Mouse (Mus musculus): Measurements from ENCODE around the gene Rnf111. TPM values are rescaled to one million over a fixed set of nuclear protein-coding genes. Genes with fewer than 3 reads are reported as not detected.
A peak's percentile ranks its signal among the peaks of the same experiment; 100 is the strongest.
"Not testable (repeated sequence)": the region's sequence is repeated elsewhere in the genome, so short reads cannot be mapped to it uniquely, and the experiment has no call there.

Rnf111 gene
- polyA plus RNA-seq (2015; fragmentation: Nextera tagmentation; extraction: Ambion mirVana), result 25.8 and 27.0 TPM in 2 replicates

GRCm38 (mm10) chr9:70503626-70504041, at the start of gene Rnf111:
Gene Rnf111 (minus strand): TSS chr9:70503725.
- Histone ChIP-seq H3K9ac (peak within 1 kb of the TSS; percentile 98), H3K36me3 (no peaks in the 10 kb centered on the region; the same call in 1 of the 2 replicates), H3K4me2 (peak within 1 kb of the TSS; percentile 58), H3K9me3 (no peaks in the 10 kb centered on the region), H3K27ac (peak within 1 kb of the TSS; percentile 99), H3K4me1 (peaks cover 10% of the 10 kb centered on the region), H3K4me3 (peak within 1 kb of the TSS; percentile 100), H3K27me3 (0 out of 2 replicates have a peak, but pooled peaks cover 5% of the 10 kb centered on the region)
- WGBS, result under 1% methylated on average over 45 of the region's 45 CpGs
- peak; percentile 97 for ATAC-seq (ENCODE audit: borderline replicate concordance, extremely low read depth, low FRiP score, low TSS enrichment)

- 86% methylated on average over 2 of the region's 2 CpGs for WGBS
- not testable (repeated sequence) for H3K9me3 ChIP-seq; H3K4me2 ChIP-seq; ATAC-seq (ENCODE audit: borderline replicate concordance, extremely low read depth, low FRiP score, low TSS enrichment); H3K9ac ChIP-seq; H3K27me3 ChIP-seq; H3K4me1 ChIP-seq; H3K27ac ChIP-seq; H3K4me3 ChIP-seq
- peaks cover 25% of the 10 kb centered on the region for H3K36me3 ChIP-seq
Observed at GRCm38 (mm10) chr9:70552233-70552632, 48.7 kb upstream of the Rnf111 start.

GRCm38 (mm10) chr9:70551524-70551923, 48.0 kb upstream of the Rnf111 start:
- 98% methylated on average over 1 of the region's 1 CpGs for WGBS

GRCm38 (mm10) chr9:70548304-70548703, 44.8 kb upstream of the Rnf111 start:
- H3K27ac ChIP-seq, result no peak overlapping the region
- H3K4me1 ChIP-seq, result peaks cover 10% of the 10 kb centered on the region
- WGBS, result 84% methylated on average over 4 of the region's 4 CpGs
- H3K4me2 ChIP-seq, result no peak overlapping the region
- H3K9ac ChIP-seq, result no peak overlapping the region
- ATAC-seq (ENCODE audit: borderline replicate concordance, extremely low read depth, low FRiP score, low TSS enrichment), result no peak
- H3K9me3 ChIP-seq, result no peaks in the 10 kb centered on the region
- H3K27me3 ChIP-seq, result no peaks in the 10 kb centered on the region
- H3K4me3 ChIP-seq, result no peak overlapping the region
- H3K36me3 ChIP-seq, result peaks cover 21% of the 10 kb centered on the region

More at GRCm38 (mm10) chr9:70551524-70551923, 48.0 kb upstream of the Rnf111 start:
- Histone ChIP-seq H3K4me3 (no peak overlapping the region), H3K27me3 (no peaks in the 10 kb centered on the region), H3K36me3 (peaks cover 25% of the 10 kb centered on the region), H3K9me3 (no peaks in the 10 kb centered on the region), H3K27ac (no peak overlapping the region), H3K4me1 (no peaks in the 10 kb centered on the region), H3K4me2 (no peak overlapping the region), H3K9ac (no peak overlapping the region)
- ATAC-seq (ENCODE audit: borderline replicate concordance, extremely low read depth, low FRiP score, low TSS enrichment), result no peak

- ATAC-seq (ENCODE audit: borderline replicate concordance, extremely low read depth, low FRiP score, low TSS enrichment); H3K9me3 ChIP-seq; H3K9ac ChIP-seq; H3K27ac ChIP-seq; H3K4me2 ChIP-seq; H3K27me3 ChIP-seq; H3K4me3 ChIP-seq: not testable (repeated sequence)
- peaks cover 12% of the 10 kb centered on the region for H3K4me1 ChIP-seq
- peaks cover 10% of the 10 kb centered on the region for H3K36me3 ChIP-seq
- 73% methylated on average over 3 of the region's 3 CpGs for WGBS
Observed at GRCm38 (mm10) chr9:70546576-70546975, 43.1 kb upstream of the Rnf111 start.

- H3K9me3 ChIP-seq, result no peaks in the 10 kb centered on the region
- H3K4me1 ChIP-seq, result peaks cover 13% of the 10 kb centered on the region
- H3K4me2 ChIP-seq, result no peak overlapping the region
- no peak overlapping the region for H3K27ac ChIP-seq
- no peak for ATAC-seq (ENCODE audit: borderline replicate concordance, extremely low read depth, low FRiP score, low TSS enrichment)
- no peak overlapping the region for H3K4me3 ChIP-seq
- H3K36me3 ChIP-seq, result peaks cover 5% of the 10 kb centered on the region; the same call in 1 of the 2 replicates
- 71% methylated on average over 1 of the region's 1 CpGs for WGBS
- H3K27me3 ChIP-seq, result no peaks in the 10 kb centered on the region
- H3K9ac ChIP-seq, result no peak overlapping the region
Observed at GRCm38 (mm10) chr9:70544831-70545230, 41.3 kb upstream of the Rnf111 start.

- no peak for ATAC-seq (ENCODE audit: borderline replicate concordance, extremely low read depth, low FRiP score, low TSS enrichment)
- peaks cover 4% of the 10 kb centered on the region; the same call in 1 of the 2 replicates for H3K36me3 ChIP-seq
- H3K4me3 ChIP-seq, result peak overlapping the region; percentile 72
- H3K4me1 ChIP-seq, result peaks cover 13% of the 10 kb centered on the region
- 34% methylated on average over 5 of the region's 5 CpGs for WGBS
- H3K4me2 ChIP-seq, result peak overlapping the region; percentile 62
- no peaks in the 10 kb centered on the region for H3K9me3 ChIP-seq
- no peak overlapping the region for H3K27ac ChIP-seq
- no peaks in the 10 kb centered on the region for H3K27me3 ChIP-seq
- no peak overlapping the region; the same call in 1 of the 2 replicates for H3K9ac ChIP-seq
Observed at GRCm38 (mm10) chr9:70543985-70544384, 40.5 kb upstream of the Rnf111 start.

GRCm38 (mm10) chr9:70543048-70543880, 39.7 kb upstream of the Rnf111 start:
- H3K27ac ChIP-seq, result peak overlapping the region; percentile 98
- H3K27me3 ChIP-seq, result no peaks in the 10 kb centered on the region
- H3K4me3 ChIP-seq, result peak overlapping the region; percentile 72
- H3K4me2 ChIP-seq, result peak overlapping the region; percentile 62
- WGBS, result under 1% methylated on average over 64 of the region's 64 CpGs
- H3K9me3 ChIP-seq, result no peaks in the 10 kb centered on the region
- peak; percentile 87 for ATAC-seq (ENCODE audit: borderline replicate concordance, extremely low read depth, low FRiP score, low TSS enrichment)
- H3K9ac ChIP-seq, result peak overlapping the region; percentile 77
- peaks cover 13% of the 10 kb centered on the region for H3K4me1 ChIP-seq
- peaks cover 3% of the 10 kb centered on the region; the same call in 1 of the 2 replicates for H3K36me3 ChIP-seq

GRCm38 (mm10) chr9:70542305-70543041, 38.9 kb upstream of the Rnf111 start, which contains the start of gene Sltm:
Gene Sltm (plus strand): TSS chr9:70542754.
- peak within 1 kb of the TSS; percentile 85 for H3K4me2 ChIP-seq
- H3K9ac ChIP-seq, result peak within 1 kb of the TSS; percentile 77
- peaks cover 13% of the 10 kb centered on the region for H3K4me1 ChIP-seq
- no peaks in the 10 kb centered on the region for H3K27me3 ChIP-seq
- ATAC-seq (ENCODE audit: borderline replicate concordance, extremely low read depth, low FRiP score, low TSS enrichment), result peak; percentile 98
- under 1% methylated on average over 74 of the region's 75 CpGs for WGBS
- H3K9me3 ChIP-seq, result no peaks in the 10 kb centered on the region
- H3K4me3 ChIP-seq, result peak within 1 kb of the TSS; percentile 72
- H3K27ac ChIP-seq, result peak within 1 kb of the TSS; percentile 98
- H3K36me3 ChIP-seq, result no peaks in the 10 kb centered on the region

GRCm38 (mm10) chr9:70541584-70541983, 38.1 kb upstream of the Rnf111 start:
- Histone ChIP-seq H3K36me3 (no peaks in the 10 kb centered on the region), H3K27me3 (no peaks in the 10 kb centered on the region), H3K9ac (peak overlapping the region; percentile 54; the same call in 1 of the 2 replicates), H3K27ac (no peak overlapping the region), H3K4me2 (peak overlapping the region; percentile 85), H3K4me1 (peaks cover 13% of the 10 kb centered on the region), H3K9me3 (no peaks in the 10 kb centered on the region), H3K4me3 (peak overlapping the region; percentile 72)
- WGBS, result 8% methylated on average over 6 of the region's 6 CpGs
- ATAC-seq (ENCODE audit: borderline replicate concordance, extremely low read depth, low FRiP score, low TSS enrichment), result no peak

- H3K27ac ChIP-seq, result no peak overlapping the region
- no peaks in the 10 kb centered on the region for H3K27me3 ChIP-seq
- ATAC-seq (ENCODE audit: borderline replicate concordance, extremely low read depth, low FRiP score, low TSS enrichment), result no peak
- WGBS, result 61% methylated on average over 3 of the region's 3 CpGs
- no peak overlapping the region for H3K4me2 ChIP-seq
- no peaks in the 10 kb centered on the region for H3K4me1 ChIP-seq
- no peak overlapping the region for H3K9ac ChIP-seq
- no peaks in the 10 kb centered on the region for H3K36me3 ChIP-seq
- no peaks in the 10 kb centered on the region for H3K9me3 ChIP-seq
- H3K4me3 ChIP-seq, result no peak overlapping the region
Observed at GRCm38 (mm10) chr9:70533328-70533727, 29.8 kb upstream of the Rnf111 start.

All from lung, embryonic 15.5 days (tissue).